Mouse (Mus musculus) urinary bladder, postnatal 25 days (tissue): ENCODE data around the gene Txn2.
"Not testable (repeated sequence)": the region's sequence is repeated elsewhere in the genome, so short reads cannot be mapped to it uniquely, and the experiment has no call there.

Experiments used
- DNase-seq: peaks from one replicate; pipeline ENCODE4 v3.0.0; 2022; ENCODE audit warnings: low spot score

The Txn2 gene

DNA sequence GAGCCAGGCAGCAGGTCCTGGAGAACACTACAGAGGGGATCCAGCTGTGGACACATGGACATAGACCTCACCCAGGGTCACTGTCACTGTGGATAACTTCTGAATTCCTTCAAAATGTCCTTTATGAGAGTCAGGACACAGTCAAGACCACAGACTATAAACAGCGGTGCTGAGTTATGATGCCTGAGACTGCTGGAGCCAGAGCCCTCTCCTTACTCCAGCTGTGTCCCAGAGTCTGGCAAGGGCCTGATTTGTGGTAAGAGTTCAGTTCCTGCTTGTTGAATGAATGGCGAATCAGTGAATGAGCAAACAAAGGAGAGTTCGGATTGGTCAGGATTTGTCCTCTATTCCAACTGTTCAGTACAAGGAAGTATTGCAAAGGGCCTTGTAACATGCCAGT, 52.1 kb downstream of the Txn2 start:
- no peak for DNase-seq

- no peak for DNase-seq
Observed at GRCm38 (mm10) chr15:77875953-77876352, 52.9 kb downstream of the Txn2 start.

GRCm38 (mm10) chr15:77874807-77875206, 54.0 kb downstream of the Txn2 start:
- no peak for DNase-seq

- DNase-seq: no peak
Observed at GRCm38 (mm10) chr15:77874310-77874709, 54.5 kb downstream of the Txn2 start.

- DNase-seq: no peak
Observed at GRCm38 (mm10) chr15:77873564-77873963, 55.2 kb downstream of the Txn2 start.

- DNase-seq: no peak
Observed at GRCm38 (mm10) chr15:77872996-77873395, 55.8 kb downstream of the Txn2 start.

DNA sequence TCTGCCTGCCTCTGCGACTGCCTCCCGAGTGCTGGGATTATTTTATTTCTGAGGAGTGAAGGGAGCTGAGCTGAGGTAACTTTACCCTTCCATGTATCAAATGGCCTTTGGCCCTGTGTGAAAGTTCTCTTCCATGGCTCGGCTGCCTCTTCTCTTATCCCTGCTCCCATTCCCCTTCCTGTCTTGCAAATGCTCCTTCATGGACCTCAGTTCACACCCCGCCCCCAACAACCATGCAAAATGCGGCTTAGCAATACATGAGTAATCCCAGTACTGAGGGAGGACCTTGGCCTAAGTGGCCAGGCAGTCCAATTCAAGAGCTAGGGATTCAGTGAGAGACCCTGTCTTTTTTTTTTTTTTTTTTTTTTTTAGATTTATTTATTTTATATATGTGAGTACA, 60.5 kb downstream of the Txn2 start:
- DNase-seq: no peak

DNA sequence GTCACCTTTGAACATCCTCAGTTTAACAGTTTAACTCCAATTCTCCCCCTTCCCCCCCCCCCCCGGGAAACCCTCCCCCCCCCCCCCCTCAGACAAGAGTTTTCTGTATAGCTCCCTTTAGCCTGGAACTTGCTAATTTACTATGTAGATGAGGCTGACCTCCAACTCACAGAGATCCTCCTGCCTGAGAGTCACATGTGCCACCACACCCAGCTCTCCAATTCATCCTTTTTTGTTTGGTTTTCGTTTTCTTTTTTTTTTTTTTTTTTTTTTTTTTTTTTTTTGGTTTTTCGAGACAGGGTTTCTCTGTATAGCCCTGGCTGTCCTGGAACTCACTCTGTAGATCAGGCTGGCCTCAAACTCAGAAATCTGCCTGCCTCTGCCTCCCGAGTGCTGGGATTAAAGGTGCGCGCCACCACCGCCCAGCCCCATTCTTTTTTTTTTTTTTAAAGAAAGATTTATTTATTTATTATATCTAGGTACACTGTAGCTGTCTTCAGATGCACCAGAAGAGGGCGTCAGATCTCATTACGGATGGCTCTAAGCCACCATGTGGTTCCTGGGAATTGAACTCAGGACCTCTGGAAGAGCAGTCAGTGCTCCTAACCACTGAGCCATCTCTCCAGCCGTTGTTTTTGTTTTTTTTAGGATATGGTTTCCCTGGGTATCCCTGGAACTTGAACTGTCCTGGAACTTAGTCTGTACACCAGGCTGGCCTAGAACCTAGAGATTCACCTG, 61.4 kb downstream of the Txn2 start:
- not testable (repeated sequence) for DNase-seq

- DNase-seq: no peak
Observed at GRCm38 (mm10) chr15:77866583-77867220, 62.1 kb downstream of the Txn2 start.
